In the genomic region with DNA sequence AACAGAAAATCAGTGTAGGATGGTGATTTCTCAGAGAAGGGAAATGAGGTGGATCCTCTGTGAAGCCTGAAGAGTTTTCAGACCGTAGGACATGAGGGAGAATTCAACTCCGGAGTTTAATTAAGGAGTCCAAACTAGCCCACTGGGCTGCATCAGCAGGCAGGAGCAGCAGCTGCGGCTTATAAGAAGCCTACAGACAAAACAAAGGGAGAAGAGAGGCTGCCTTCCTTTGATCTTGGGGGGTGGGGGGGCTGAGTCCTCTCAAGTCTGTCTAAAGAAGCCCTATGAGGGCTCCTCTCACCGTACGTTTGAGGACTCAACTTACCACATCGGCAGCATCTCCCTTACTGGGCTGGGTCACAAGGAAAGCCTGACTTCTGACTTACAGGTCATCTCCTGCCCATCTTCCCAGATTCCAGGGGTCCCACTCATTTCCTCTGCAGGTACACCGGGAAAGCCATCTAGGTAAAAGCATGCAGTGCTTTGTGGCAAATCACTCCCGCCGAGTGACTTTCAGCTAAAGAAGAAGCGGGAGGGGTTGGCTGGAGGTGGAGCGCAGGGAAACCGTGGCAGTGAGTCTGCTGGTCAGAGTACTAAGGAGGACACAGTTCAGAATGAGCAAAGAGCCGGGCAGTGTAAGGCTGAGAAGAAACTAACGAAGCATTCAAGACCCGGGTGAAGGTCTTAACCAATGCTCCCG, we compare ENCODE assay signal across 10 mouse cellular contexts. TPM values are rescaled to one million over a fixed set of nuclear protein-coding genes. Genes with fewer than 3 reads are reported as not detected.
DNase-seq lines count a peak whose midpoint lies in the region; ATAC-seq and TF ChIP-seq lines count a peak whose summit lies in the region.
"Had no signal": no experiment of that assay in that cellular context is flagged by ENCODE, and none has a peak within 500 bp of the region (broad histone marks: within the 10 kb centered on the region; RNA-seq: fewer than 3 reads in every experiment).

No protein-coding gene starts in this region.

- TF ChIP-seq CTCF in kidney, postnatal 0 days (IDR thresholded peaks at IDR 0.05; ENCODE audit: low read depth), result no peak

- H3K9ac ChIP-seq in heart, embryonic 16.5 days (ENCODE audit: low read length), result peak overlapping the region; percentile 59
- H3K9ac ChIP-seq in forebrain, embryonic 13.5 days, result peak overlapping the region; percentile 61
- H3K9ac ChIP-seq in kidney, postnatal 0 days (ENCODE audit: low read depth, low read length), result peak overlapping the region; percentile 32; the same call in 1 of the 2 replicates
- H3K9ac ChIP-seq in neural tube, embryonic 15.5 days (replicated peaks), result peak overlapping the region; percentile 32; the same call in 1 of the 2 replicates
- H3K9ac ChIP-seq: liver, embryonic 13.5 days had no signal

- 29% methylated on average over 16 of the region's 16 CpGs for WGBS in heart, embryonic 16.5 days
- WGBS in forebrain, embryonic 13.5 days, result 3% methylated on average over 16 of the region's 16 CpGs
- WGBS in kidney, postnatal 0 days, result 19% methylated on average over 16 of the region's 16 CpGs
- WGBS in neural tube, embryonic 15.5 days, result 4% methylated on average over 16 of the region's 16 CpGs

- DNase-seq in heart, adult 18-20 months, result no peak
- peak; percentile 61 for DNase-seq in kidney, postnatal 0 days (ENCODE audit: low spot score)
- no peak for DNase-seq in adrenal gland, postnatal 25 days
- DNase-seq in layer of hippocampus, adult 9-10 months (ENCODE audit: low spot score), result no peak
- DNase-seq in gastrocnemius, postnatal 10 days, result no peak
- DNase-seq: liver, embryonic 13.5 days had no signal

- H3K27ac ChIP-seq in heart, embryonic 16.5 days (ENCODE audit: low read length), result no peak overlapping the region
- H3K27ac ChIP-seq in forebrain, embryonic 13.5 days, result peak overlapping the region; percentile 80
- no peak overlapping the region for H3K27ac ChIP-seq in kidney, postnatal 0 days
- H3K27ac ChIP-seq in neural tube, embryonic 15.5 days (replicated peaks), result no peak overlapping the region
- H3K27ac ChIP-seq: liver, embryonic 13.5 days had no signal

- H3K9me3 ChIP-seq in heart, embryonic 16.5 days (replicated peaks; ENCODE audit: control insufficient read depth, low read length), result no peaks in the 10 kb centered on the region
- no peaks in the 10 kb centered on the region for H3K9me3 ChIP-seq in forebrain, embryonic 13.5 days (replicated peaks)
- H3K9me3 ChIP-seq in kidney, postnatal 0 days (replicated peaks; ENCODE audit: low read length), result no peaks in the 10 kb centered on the region
- no peaks in the 10 kb centered on the region for H3K9me3 ChIP-seq in neural tube, embryonic 15.5 days (replicated peaks)
- H3K9me3 ChIP-seq: liver, embryonic 13.5 days had no signal

- H3K4me1 ChIP-seq in heart, embryonic 16.5 days (ENCODE audit: control insufficient read depth, insufficient read depth, low read length), result peaks cover 25% of the 10 kb centered on the region
- H3K4me1 ChIP-seq in forebrain, embryonic 13.5 days, result peaks cover 75% of the 10 kb centered on the region
- H3K4me1 ChIP-seq in kidney, postnatal 0 days (replicated peaks; ENCODE audit: insufficient read depth, low read length), result peaks cover 16% of the 10 kb centered on the region
- H3K4me1 ChIP-seq in neural tube, embryonic 15.5 days, result peaks cover 29% of the 10 kb centered on the region

- no peaks in the 10 kb centered on the region for H3K36me3 ChIP-seq in heart, embryonic 16.5 days (ENCODE audit: control insufficient read depth, insufficient read depth)
- H3K36me3 ChIP-seq in forebrain, embryonic 13.5 days (ENCODE audit: poor library complexity, severe bottlenecking), result peaks cover 4% of the 10 kb centered on the region; the same call in 1 of the 2 replicates
- no peaks in the 10 kb centered on the region for H3K36me3 ChIP-seq in kidney, postnatal 0 days (ENCODE audit: insufficient read depth, low read length)
- H3K36me3 ChIP-seq in neural tube, embryonic 15.5 days, result no peaks in the 10 kb centered on the region
- H3K36me3 ChIP-seq: liver, embryonic 13.5 days had no signal

- no peak for ATAC-seq in heart, embryonic 16.5 days (replicated peaks; ENCODE audit: extremely low read depth, insufficient read depth, low FRiP score)
- ATAC-seq in forebrain, embryonic 13.5 days, result peak; percentile 22; the same call in 1 of the 2 replicates
- peak; percentile 76; the same call in 1 of the 2 replicates for ATAC-seq in kidney, postnatal 0 days (replicated peaks; ENCODE audit: low FRiP score, low read depth)
- ATAC-seq in neural tube, embryonic 15.5 days (ENCODE audit: low FRiP score), result no peak

- no peaks in the 10 kb centered on the region for H3K27me3 ChIP-seq in heart, embryonic 16.5 days (ENCODE audit: control insufficient read depth, insufficient read depth, low read length)
- H3K27me3 ChIP-seq in forebrain, embryonic 13.5 days, result no peaks in the 10 kb centered on the region
- H3K27me3 ChIP-seq in kidney, postnatal 0 days (ENCODE audit: insufficient read depth, low read length), result no peaks in the 10 kb centered on the region
- H3K27me3 ChIP-seq in neural tube, embryonic 15.5 days (replicated peaks), result no peaks in the 10 kb centered on the region
- H3K27me3 ChIP-seq: CH12.LX; liver, embryonic 13.5 days had no signal

- peak overlapping the region; percentile 58 for H3K4me2 ChIP-seq in heart, embryonic 16.5 days (ENCODE audit: low read depth, low read length)
- H3K4me2 ChIP-seq in forebrain, embryonic 13.5 days, result peak overlapping the region; percentile 60
- H3K4me2 ChIP-seq in kidney, postnatal 0 days (ENCODE audit: low read length), result peak overlapping the region; percentile 47
- H3K4me2 ChIP-seq in neural tube, embryonic 15.5 days, result peak overlapping the region; percentile 51
- H3K4me2 ChIP-seq: liver, embryonic 13.5 days had no signal

- H3K4me3 ChIP-seq in heart, embryonic 16.5 days (ENCODE audit: low read length), result peak overlapping the region; percentile 19; the same call in 1 of the 2 replicates
- peak overlapping the region; percentile 24 for H3K4me3 ChIP-seq in forebrain, embryonic 13.5 days
- no peak overlapping the region for H3K4me3 ChIP-seq in kidney, postnatal 0 days (replicated peaks; ENCODE audit: low read depth, low read length)
- H3K4me3 ChIP-seq in neural tube, embryonic 15.5 days (replicated peaks), result peak overlapping the region; percentile 16
- H3K4me3 ChIP-seq: liver, embryonic 13.5 days had no signal

RNA-seq across cellular contexts. Expression of a gene that starts 13.2 kb away (rescaled TPM):
- 6.3 and 6.6 TPM in 2 replicates for polyA plus RNA-seq in heart, embryonic 16.5 days (2015; fragmentation: Nextera tagmentation; extraction: Ambion mirVana)
- 1 to 10 TPM; 7.6 to 8.4 TPM for total RNA-seq in heart, adult 18-20 months (2021)
- polyA plus RNA-seq in forebrain, embryonic 13.5 days (2015; fragmentation: Nextera tagmentation; extraction: Ambion mirVana), result 23.3 and 26.2 TPM in 2 replicates
- 9.7 and 10.4 TPM in 2 replicates for polyA plus RNA-seq in kidney, postnatal 0 days (2015; fragmentation: Nextera tagmentation; extraction: Ambion mirVana)
- polyA plus RNA-seq in neural tube, embryonic 15.5 days (2015; fragmentation: Nextera tagmentation; extraction: Ambion mirVana), result 13.6 and 14.4 TPM in 2 replicates
- total RNA-seq in adrenal gland, postnatal 25 days (2021), result 12.9 and 19.5 TPM in 2 replicates
- 10 to 100 TPM; 22.0 to 27.4 TPM for total RNA-seq in gastrocnemius, postnatal 10 days (2021)

RNA-seq across cellular contexts. Expression of a gene that starts 13.3 kb away (rescaled TPM):
- 453 and 470 TPM in 2 replicates for polyA plus RNA-seq in heart, embryonic 16.5 days (2015; fragmentation: Nextera tagmentation; extraction: Ambion mirVana)
- 100 to 1,000 TPM; 136 to 148 TPM for total RNA-seq in heart, adult 18-20 months (2021)
- 560 and 579 TPM in 2 replicates for polyA plus RNA-seq in forebrain, embryonic 13.5 days (2015; fragmentation: Nextera tagmentation; extraction: Ambion mirVana)
- 840 and 861 TPM in 2 replicates for polyA plus RNA-seq in kidney, postnatal 0 days (2015; fragmentation: Nextera tagmentation; extraction: Ambion mirVana)
- polyA plus RNA-seq in neural tube, embryonic 15.5 days (2015; fragmentation: Nextera tagmentation; extraction: Ambion mirVana), result 598 and 611 TPM in 2 replicates
- total RNA-seq in adrenal gland, postnatal 25 days (2021), result 249 and 324 TPM in 2 replicates
- total RNA-seq in gastrocnemius, postnatal 10 days (2021), result 100 to 1,000 TPM; 197 to 208 TPM

Comparison
In these comparisons a context has a peak if more than half of its experiments do, and no peak if none do; other contexts are left out.
1. ATAC-seq: peak in forebrain, embryonic 13.5 days (single experiment) and kidney, postnatal 0 days (single experiment); none in heart, embryonic 16.5 days (single experiment) and neural tube, embryonic 15.5 days (single experiment).
2. Peak in every context shown above with its lines, with median percentiles within 50 percentile points of each other: H3K4me2 ChIP-seq and H3K9ac ChIP-seq.